In the genomic region with DNA sequence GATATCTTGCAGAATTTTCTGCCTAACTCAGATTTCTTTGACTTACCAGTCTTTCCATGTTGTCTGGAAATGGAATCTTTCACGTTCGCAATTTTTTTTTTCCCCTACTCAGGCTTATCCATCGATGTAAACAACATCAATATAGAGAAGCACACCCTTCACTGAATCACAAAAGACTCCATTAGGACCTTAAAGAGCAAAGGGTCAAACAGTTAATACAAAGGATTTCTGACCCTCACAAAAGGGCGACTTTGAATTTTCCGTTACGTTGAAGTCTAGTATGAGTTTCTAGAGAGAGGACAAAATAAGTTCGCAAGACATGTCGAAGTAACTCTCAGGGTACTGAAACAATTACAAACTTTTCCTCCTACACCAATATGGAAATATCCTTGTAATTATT, we compare ENCODE assay signal across 10 mouse cellular contexts. TPM values are rescaled to one million over a fixed set of nuclear protein-coding genes. Genes with fewer than 3 reads are reported as not detected.
DNase-seq lines count a peak whose midpoint lies in the region; ATAC-seq and TF ChIP-seq lines count a peak whose summit lies in the region.
"Had no signal": no experiment of that assay in that cellular context is flagged by ENCODE, and none has a peak within 500 bp of the region (broad histone marks: within the 10 kb centered on the region; RNA-seq: fewer than 3 reads in every experiment).

No protein-coding gene starts in this region.

- peaks cover 5% of the 10 kb centered on the region; the same call in 1 of the 2 replicates for H3K4me1 ChIP-seq in liver, embryonic 11.5 days (replicated peaks; ENCODE audit: control insufficient read depth, insufficient read depth, low read length)
- peaks cover 21% of the 10 kb centered on the region for H3K4me1 ChIP-seq in forebrain, embryonic 12.5 days
- peaks cover 17% of the 10 kb centered on the region for H3K4me1 ChIP-seq in limb, embryonic 12.5 days (replicated peaks)
- peaks cover 5% of the 10 kb centered on the region for H3K4me1 ChIP-seq in stomach, embryonic 14.5 days (ENCODE audit: control insufficient read depth, insufficient read depth, low read length)
- no peaks in the 10 kb centered on the region for H3K4me1 ChIP-seq in kidney, adult 2 months (ENCODE audit: control insufficient read depth, insufficient read depth, low read length)

- H3K27me3 ChIP-seq in liver, embryonic 11.5 days (replicated peaks; ENCODE audit: control insufficient read depth, insufficient read depth, low read length): peaks cover 31% of the 10 kb centered on the region
- H3K27me3 ChIP-seq in forebrain, embryonic 12.5 days: no peaks in the 10 kb centered on the region
- H3K27me3 ChIP-seq in limb, embryonic 12.5 days: no peaks in the 10 kb centered on the region
- no peaks in the 10 kb centered on the region for H3K27me3 ChIP-seq in stomach, embryonic 14.5 days (ENCODE audit: control insufficient read depth, insufficient read depth, low read length)
- H3K27me3 ChIP-seq in kidney, adult 2 months (replicated peaks; ENCODE audit: control insufficient read depth, insufficient read depth, low read length): 0 out of 2 replicates have a peak, but pooled peaks cover 1% of the 10 kb centered on the region

- no peak for TF ChIP-seq CTCF in kidney, adult 2 months (conservative IDR thresholded peaks at IDR 0.05; ENCODE audit: insufficient read depth, insufficient read length, low read depth, low read length)

- TF ChIP-seq POLR2A in kidney, adult 2 months (IDR thresholded peaks at IDR 0.05; ENCODE audit: low read depth, low read length): no peak

- ATAC-seq in liver, embryonic 11.5 days (replicated peaks; ENCODE audit: low FRiP score): no peak
- ATAC-seq in forebrain, embryonic 12.5 days (ENCODE audit: low FRiP score): no peak
- no peak for ATAC-seq in limb, embryonic 12.5 days (ENCODE audit: insufficient number of reproducible peaks, insufficient read depth, low FRiP score, low TSS enrichment, low read depth)
- ATAC-seq in stomach, embryonic 14.5 days (ENCODE audit: insufficient number of reproducible peaks, insufficient read depth, low FRiP score, low read depth): no peak

- H3K9me3 ChIP-seq in liver, embryonic 11.5 days (ENCODE audit: control insufficient read depth, low read length): no peaks in the 10 kb centered on the region
- no peaks in the 10 kb centered on the region for H3K9me3 ChIP-seq in forebrain, embryonic 12.5 days
- H3K9me3 ChIP-seq in limb, embryonic 12.5 days: no peaks in the 10 kb centered on the region
- H3K9me3 ChIP-seq in stomach, embryonic 14.5 days (ENCODE audit: control insufficient read depth, low read depth, low read length): no peaks in the 10 kb centered on the region

- no peaks in the 10 kb centered on the region for H3K36me3 ChIP-seq in liver, embryonic 11.5 days (ENCODE audit: control insufficient read depth, insufficient read depth, low read length)
- no peaks in the 10 kb centered on the region for H3K36me3 ChIP-seq in forebrain, embryonic 12.5 days (replicated peaks)
- no peaks in the 10 kb centered on the region for H3K36me3 ChIP-seq in limb, embryonic 12.5 days
- H3K36me3 ChIP-seq in stomach, embryonic 14.5 days (ENCODE audit: control insufficient read depth, insufficient read depth, low read length): no peaks in the 10 kb centered on the region
- H3K36me3 ChIP-seq in kidney, adult 2 months (ENCODE audit: control insufficient read depth, insufficient read depth, low read length): no peaks in the 10 kb centered on the region

- intact Hi-C loops in left cerebral cortex, postnatal 25 days (cut with DNase I): no loop called here

- H3K27ac ChIP-seq in liver, embryonic 11.5 days (ENCODE audit: low read depth, low read length): no peak overlapping the region
- 0 out of 2 replicates have a peak overlapping the region, but pooled peaks have one; percentile 88 for H3K27ac ChIP-seq in forebrain, embryonic 12.5 days
- 0 out of 2 replicates have a peak overlapping the region, but pooled peaks have one; percentile 96 for H3K27ac ChIP-seq in limb, embryonic 12.5 days
- no peak overlapping the region; the same call in 1 of the 2 replicates for H3K27ac ChIP-seq in stomach, embryonic 14.5 days (ENCODE audit: low read length)
- no peak overlapping the region for H3K27ac ChIP-seq in kidney, adult 2 months (ENCODE audit: insufficient read depth, low read depth, low read length)
- H3K27ac ChIP-seq: liver, embryonic 14.5 days had no signal

- H3K9ac ChIP-seq in liver, embryonic 11.5 days (ENCODE audit: low read depth, low read length): no peak overlapping the region
- H3K9ac ChIP-seq in forebrain, embryonic 12.5 days: peak overlapping the region; percentile 82
- H3K9ac ChIP-seq in limb, embryonic 12.5 days (replicated peaks): no peak overlapping the region
- H3K9ac ChIP-seq in stomach, embryonic 14.5 days (replicated peaks; ENCODE audit: low read depth, low read length): 0 out of 2 replicates have a peak overlapping the region, but pooled peaks have one; percentile 60
- H3K9ac ChIP-seq: liver, embryonic 14.5 days had no signal

- no peak for DNase-seq in liver, embryonic 11.5 days (ENCODE audit: low spot score)
- no peak for DNase-seq in liver
- DNase-seq in left cerebral cortex, postnatal 25 days (ENCODE audit: low spot score in 2 of 2): no peak
- DNase-seq in kidney, adult 2 months: no peak
- no peak for DNase-seq in right cerebral cortex, adult 18-20 months
- DNase-seq: thymus, adult 2 months had no signal

- H3K4me3 ChIP-seq in liver, embryonic 11.5 days (ENCODE audit: low read depth, low read length): no peak overlapping the region
- peak overlapping the region; percentile 68 for H3K4me3 ChIP-seq in forebrain, embryonic 12.5 days (replicated peaks)
- H3K4me3 ChIP-seq in limb, embryonic 12.5 days (replicated peaks): peak overlapping the region; percentile 75
- peak overlapping the region; percentile 55 for H3K4me3 ChIP-seq in stomach, embryonic 14.5 days (ENCODE audit: low read depth, low read length)
- H3K4me3 ChIP-seq in kidney, adult 2 months (ENCODE audit: insufficient read depth, low read depth, low read length): no peak overlapping the region

- 21% methylated on average over 8 of the region's 8 CpGs for WGBS in liver, embryonic 11.5 days
- WGBS in forebrain, embryonic 12.5 days: 5% methylated on average over 8 of the region's 8 CpGs
- 12% methylated on average over 8 of the region's 8 CpGs for WGBS in limb, embryonic 12.5 days
- 20% methylated on average over 8 of the region's 8 CpGs for WGBS in stomach, embryonic 14.5 days
- 52% methylated on average over 8 of the region's 8 CpGs for WGBS in kidney, adult 2 months

- peak overlapping the region; percentile 94 for H3K4me2 ChIP-seq in liver, embryonic 11.5 days
- H3K4me2 ChIP-seq in forebrain, embryonic 12.5 days: peak overlapping the region; percentile 88
- H3K4me2 ChIP-seq in limb, embryonic 12.5 days: peak overlapping the region; percentile 85
- H3K4me2 ChIP-seq in stomach, embryonic 14.5 days (replicated peaks; ENCODE audit: low read depth, low read length): peak overlapping the region; percentile 75

RNA-seq across cellular contexts. Expression of gene Vcan, which starts 0.9 kb away (rescaled TPM):
- 13.9 and 18.2 TPM in 2 replicates for polyA plus RNA-seq in liver, embryonic 11.5 days (2014; fragmentation: Nextera tagmentation; extraction: Ambion mirVana)
- polyA plus RNA-seq in forebrain, embryonic 12.5 days (2016; fragmentation: Nextera tagmentation; extraction: Ambion mirVana): 65.4 and 65.8 TPM in 2 replicates
- polyA plus RNA-seq in limb, embryonic 12.5 days (2016; fragmentation: Nextera tagmentation; extraction: Ambion mirVana): 119 and 129 TPM in 2 replicates
- 64.8 and 66.9 TPM in 2 replicates for polyA plus RNA-seq in stomach, embryonic 14.5 days (2014; fragmentation: Nextera tagmentation; extraction: Ambion mirVana)
- total RNA-seq in left cerebral cortex, postnatal 25 days (2021): 10 to 100 TPM; 13.6 to 16.9 TPM
- polyA plus RNA-seq in kidney, adult 2 months (2012; rRNA removed): 1.7 and 3.7 TPM in 2 replicates

Comparison
In these comparisons a context has a peak if more than half of its experiments do, and no peak if none do; other contexts are left out.
1. H3K27ac ChIP-seq: peak in forebrain, embryonic 12.5 days (single experiment) and limb, embryonic 12.5 days (single experiment); none in liver, embryonic 11.5 days (single experiment), stomach, embryonic 14.5 days (single experiment) and kidney, adult 2 months (single experiment).
2. H3K4me3 ChIP-seq: peak in forebrain, embryonic 12.5 days (single experiment), limb, embryonic 12.5 days (single experiment) and stomach, embryonic 14.5 days (single experiment); none in liver, embryonic 11.5 days (single experiment) and kidney, adult 2 months (single experiment).
3. H3K9ac ChIP-seq: peak in forebrain, embryonic 12.5 days (single experiment) and stomach, embryonic 14.5 days (single experiment); none in liver, embryonic 11.5 days (single experiment) and limb, embryonic 12.5 days (single experiment).
4. Peak in every context shown above with its lines, with median percentiles within 50 percentile points of each other: H3K4me2 ChIP-seq.